Mouse (Mus musculus): Measurements from ENCODE around the gene Ptbp3. TPM values are rescaled to one million over a fixed set of nuclear protein-coding genes. Genes with fewer than 3 reads are reported as not detected.
A peak's percentile ranks its signal among the peaks of the same experiment; 100 is the strongest.

Ptbp3 gene
- total RNA-seq, 4 experiments from 2014 or later = 26.8 to 33.7 (median 29.1) TPM

- no peak for DNase-seq (ENCODE audit: low spot score in 2 of 2)
Measured at GRCm38 (mm10) chr4:59506704-59507103, 42.5 kb downstream of the Ptbp3 start.

- DNase-seq (ENCODE audit: low spot score in 2 of 2) = no peak
Measured at GRCm38 (mm10) chr4:59505481-59505880, 43.7 kb downstream of the Ptbp3 start.

GRCm38 (mm10) chr4:59491097-59491496, 58.1 kb downstream of the Ptbp3 start:
- no peak for DNase-seq (ENCODE audit: low spot score in 2 of 2)

- no peak for DNase-seq (ENCODE audit: low spot score in 2 of 2)
Measured at GRCm38 (mm10) chr4:59471306-59471705, 77.9 kb downstream of the Ptbp3 start.

- DNase-seq (ENCODE audit: low spot score in 2 of 2) = no peak
Measured at GRCm38 (mm10) chr4:59465449-59465848, 83.7 kb downstream of the Ptbp3 start.

- no peak for DNase-seq (ENCODE audit: low spot score in 2 of 2)
Measured at GRCm38 (mm10) chr4:59464661-59465060, 84.5 kb downstream of the Ptbp3 start.

GRCm38 (mm10) chr4:59462494-59462893, 86.7 kb downstream of the Ptbp3 start:
- DNase-seq (ENCODE audit: low spot score in 2 of 2) = peak in 1 of 2 experiments; percentile 78

GRCm38 (mm10) chr4:59461116-59461727, 87.9 kb downstream of the Ptbp3 start:
- no peak for DNase-seq (ENCODE audit: low spot score in 2 of 2)

- DNase-seq (ENCODE audit: low spot score in 2 of 2) = no peak
Measured at GRCm38 (mm10) chr4:59459216-59459955, 89.8 kb downstream of the Ptbp3 start.

- no peak for DNase-seq (ENCODE audit: low spot score in 2 of 2)
Measured at GRCm38 (mm10) chr4:59457941-59458340, 91.2 kb downstream of the Ptbp3 start.

GRCm38 (mm10) chr4:59457091-59457490, 92.1 kb downstream of the Ptbp3 start:
- DNase-seq (ENCODE audit: low spot score in 2 of 2) = no peak

- no peak for DNase-seq (ENCODE audit: low spot score in 2 of 2)
Measured at GRCm38 (mm10) chr4:59455465-59455864, 93.7 kb downstream of the Ptbp3 start.

- DNase-seq (ENCODE audit: low spot score in 2 of 2) = no peak
Measured at GRCm38 (mm10) chr4:59454046-59454445, 95.1 kb downstream of the Ptbp3 start.

- no peak for DNase-seq (ENCODE audit: low spot score in 2 of 2)
Measured at GRCm38 (mm10) chr4:59452503-59452933, 96.6 kb downstream of the Ptbp3 start.

GRCm38 (mm10) chr4:59450906-59451305, 98.3 kb downstream of the Ptbp3 start:
- DNase-seq (ENCODE audit: low spot score in 2 of 2) = no peak

- DNase-seq (ENCODE audit: low spot score in 2 of 2) = no peak
Measured at GRCm38 (mm10) chr4:59450234-59450854, 98.8 kb downstream of the Ptbp3 start.

- DNase-seq (ENCODE audit: low spot score in 2 of 2) = no peak
Measured at GRCm38 (mm10) chr4:59447296-59447695, 101.9 kb downstream of the Ptbp3 start.

- DNase-seq (ENCODE audit: low spot score in 2 of 2) = no peak
Measured at GRCm38 (mm10) chr4:59445516-59445915, 103.6 kb downstream of the Ptbp3 start.

- DNase-seq (ENCODE audit: low spot score in 2 of 2) = no peak
Measured at GRCm38 (mm10) chr4:59444994-59445393, 104.2 kb downstream of the Ptbp3 start.

GRCm38 (mm10) chr4:59444085-59444484, 105.1 kb downstream of the Ptbp3 start:
- DNase-seq (ENCODE audit: low spot score in 2 of 2) = no peak

GRCm38 (mm10) chr4:59441265-59441664, 107.9 kb downstream of the Ptbp3 start:
- DNase-seq (ENCODE audit: low spot score in 2 of 2) = no peak

GRCm38 (mm10) chr4:59439960-59440359, 109.2 kb downstream of the Ptbp3 start:
- DNase-seq (ENCODE audit: low spot score in 2 of 2) = no peak

- DNase-seq (ENCODE audit: low spot score in 2 of 2) = no peak
Measured at GRCm38 (mm10) chr4:59439041-59439440, 110.1 kb downstream of the Ptbp3 start.

All from left cerebral cortex, adult 8-10 months (tissue).